Mouse (Mus musculus): ENCODE results near the gene Sft2d1.

GRCm38 (mm10) chr17:8277266-8277665 is 33.6 kb upstream of the Sft2d1 start:
- TF ChIP-seq CTCF (IDR thresholded peaks at IDR 0.05; ENCODE audit: borderline replicate concordance, control insufficient read depth, extremely low read depth, insufficient read depth, low read length, poor library complexity) (no peak), POLR2A (IDR thresholded peaks at IDR 0.05; ENCODE audit: control insufficient read depth, extremely low read depth, insufficient read depth, low read length, poor library complexity) (no peak)

All from thymus, adult 2 months (tissue).